Mouse (Mus musculus) megakaryocyte, embryonic 14.5 days (primary cell): ENCODE results near the gene Marveld3.

ENCODE experiments used
- FLI1 ChIP-seq: IDR thresholded peaks from 2 replicates; pipeline ENCODE4 v1.6.1; 2012; ENCODE audit warnings: low read length, inconsistent platforms, mixed read lengths
- GATA1 ChIP-seq: IDR thresholded peaks from 3 replicates; pipeline ENCODE4 v1.6.1; 2012; ENCODE audit warnings: mixed read lengths, low read length, inconsistent platforms, borderline replicate concordance

DNA sequence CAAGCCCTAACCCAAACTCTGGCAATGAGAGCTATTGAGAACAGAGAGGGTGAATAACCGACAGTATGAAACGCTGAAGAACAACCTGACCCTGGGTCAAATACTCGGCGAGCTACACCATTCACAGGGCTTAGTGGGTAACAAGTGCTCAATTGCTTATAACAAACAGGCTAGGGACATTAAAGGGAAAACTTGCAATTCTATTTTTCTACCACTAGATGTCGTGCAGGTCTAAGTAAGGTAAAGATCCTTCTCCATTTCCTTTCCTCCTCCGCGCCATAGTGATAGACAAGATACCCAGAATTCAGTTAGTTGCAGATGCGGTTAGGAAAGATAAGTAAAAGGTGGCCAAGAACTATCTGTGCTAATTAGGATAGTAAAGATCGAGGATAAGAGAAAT, 8.3 kb upstream of the Marveld3 start:
- TF ChIP-seq GATA1 (no peak), FLI1 (no peak)
